Mouse (Mus musculus) heart, postnatal 0 days (tissue): ENCODE data around the gene Baat. TPM values are rescaled to one million over a fixed set of nuclear protein-coding genes. Genes with fewer than 3 reads are reported as not detected.
"Not testable (repeated sequence)": the region's sequence is repeated elsewhere in the genome, so short reads cannot be mapped to it uniquely, and the experiment has no call there.

ENCODE experiments used
- ATAC-seq: fragments of 200-750 bp; cut with Nextera tagmentation; 2 replicates; pipeline ENCODE4 v1.8.0; 2017; ENCODE audit warnings: low read depth, moderate number of reproducible peaks, moderate library complexity; ENCODE audit not compliant: insufficient read depth
- DNase-seq: peaks from one replicate; pipeline ENCODE4 v3.0.0-alpha.2; 2016; ENCODE audit warnings: low spot score
- H3K27ac ChIP-seq: fragments of 300-500 bp; sonication (generic); 2 replicates; pipeline ENCODE4 v1.5.1; 2014; ENCODE audit warnings: low read depth, mild to moderate bottlenecking
- H3K27me3 ChIP-seq: fragments of 300-500 bp; sonication (generic); 2 replicates; pipeline ENCODE4 v1.6.1; 2014; ENCODE audit warnings: low read length, mixed read lengths; ENCODE audit not compliant: control insufficient read depth, insufficient read depth
- H3K36me3 ChIP-seq: fragments of 300-500 bp; sonication (generic); replicated peaks from 2 replicates; pipeline ENCODE4 v1.6.1; 2014; ENCODE audit warnings: low read length, mixed read lengths; ENCODE audit not compliant: control insufficient read depth, insufficient read depth
- H3K4me1 ChIP-seq: fragments of 300-500 bp; sonication (generic); 2 replicates; pipeline ENCODE4 v1.6.1; 2014; ENCODE audit warnings: antibody characterized with exemption; ENCODE audit not compliant: control insufficient read depth, insufficient read depth
- H3K4me2 ChIP-seq: fragments of 300-500 bp; sonication (generic); 2 replicates; pipeline ENCODE4 v1.6.1; 2014; ENCODE audit warnings: low read depth, mild to moderate bottlenecking, low read length, moderate library complexity
- H3K4me3 ChIP-seq: fragments of 300-500 bp; sonication (generic); 2 replicates; pipeline ENCODE4 v1.5.1; 2014; ENCODE audit warnings: low read depth, low read length
- H3K9ac ChIP-seq: fragments of 300-500 bp; sonication (generic); replicated peaks from 2 replicates; pipeline ENCODE4 v1.6.1; 2014; ENCODE audit warnings: low read depth, low read length, mixed read lengths
- H3K9me3 ChIP-seq: fragments of 300-500 bp; sonication (generic); replicated peaks from 2 replicates; pipeline ENCODE4 v1.6.1; 2016; ENCODE audit warnings: low read length; ENCODE audit not compliant: control insufficient read depth
- CTCF ChIP-seq: IDR thresholded peaks from 2 replicates; pipeline ENCODE4 v1.5.1; 2016; ENCODE audit warnings: antibody characterized with exemption, control low read depth, low read depth
- EP300 ChIP-seq: IDR thresholded peaks from 2 replicates; pipeline ENCODE4 v1.6.1; 2016; ENCODE audit warnings: antibody characterized with exemption, low read depth
- WGBS: fragments of 180-500 bp; shearing (Covaris S2); extraction: QIAGEN DNeasy Blood & Tissue Kit; methylation state at CpG from one replicate; pipeline ENCODE4 v1.1.7; 2014; 5-methylcytosine and 5-hydroxymethylcytosine counted together
- polyA plus RNA-seq: library from polyadenylated mRNA; unstranded; fragments of >200 nt; fragmentation: Nextera tagmentation; extraction: Ambion mirVana; gene quantifications from 2 replicates; pipeline ENCODE4 v1.2.1, GENCODE M21; 2015
- total RNA-seq: library from RNA; depleted of rRNA; stranded (reverse); fragments of >200 nt; gene quantifications from 2 replicates; pipeline ENCODE4 v1.2.3, GENCODE M21; 2014; ENCODE audit warnings: low replicate concordance

Baat gene
- total and polyA plus RNA-seq, 2 experiments from 2014 or later = not detected

- H3K9me3 ChIP-seq = no peaks in the 10 kb centered on the region
- H3K36me3 ChIP-seq = no peaks in the 10 kb centered on the region
- H3K4me2 ChIP-seq = no peak within 1 kb of the TSS
- no peaks in the 10 kb centered on the region for H3K27me3 ChIP-seq
- H3K4me1 ChIP-seq = no peaks in the 10 kb centered on the region
- no peak within 1 kb of the TSS for H3K9ac ChIP-seq
- WGBS = 43% methylated on average over 3 of the region's 3 CpGs
- no peak for DNase-seq
- H3K27ac ChIP-seq = no peak within 1 kb of the TSS
- ATAC-seq = no peak
- H3K4me3 ChIP-seq = no peak within 1 kb of the TSS
- TF ChIP-seq CTCF (no peak), EP300 (no peak)
Observed at GRCm38 (mm10) chr4:49473435-49474100, 32.8 kb downstream of the Baat start, which contains the start of gene Acnat1. Acnat1 (minus strand) TSS chr4:49473912.

DNA sequence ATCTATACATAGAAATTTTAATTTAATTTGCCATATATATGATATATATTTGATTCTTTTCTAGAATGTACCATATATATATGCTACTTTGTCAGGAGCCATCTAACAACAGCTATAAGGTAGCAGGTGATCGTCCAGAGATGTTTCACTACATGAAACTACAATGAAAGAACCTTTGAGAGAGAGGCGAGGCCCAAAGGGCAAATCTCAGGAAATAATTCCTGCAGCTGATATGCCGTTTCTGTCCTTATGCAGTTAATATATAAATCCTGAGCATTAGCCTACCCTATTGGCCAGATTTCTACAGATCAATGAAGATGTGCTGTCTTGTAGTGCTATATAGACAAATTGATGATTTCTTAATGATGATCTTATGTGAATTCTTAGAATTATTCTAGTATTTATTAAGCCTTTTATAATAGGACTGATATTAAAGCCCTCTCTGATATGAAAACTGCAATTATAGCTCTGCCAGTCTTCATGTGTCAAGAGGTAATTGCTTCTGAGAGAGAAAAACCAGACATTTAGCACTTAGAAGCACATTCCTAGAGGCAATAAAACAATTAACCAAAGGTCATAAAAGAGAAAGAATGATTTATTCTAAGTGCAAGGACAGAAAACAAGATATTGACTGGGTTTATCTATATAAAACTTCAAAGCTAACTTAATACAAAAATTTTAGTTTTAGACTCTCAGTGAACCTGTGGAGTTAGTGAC, 36.8 kb downstream of the Baat start:
- DNase-seq (no peak), ATAC-seq (no peak)
- Histone ChIP-seq H3K9ac (no peak overlapping the region), H3K27ac (no peak overlapping the region), H3K4me2 (no peak overlapping the region), H3K9me3 (no peaks in the 10 kb centered on the region), H3K4me1 (no peaks in the 10 kb centered on the region), H3K36me3 (no peaks in the 10 kb centered on the region), H3K4me3 (no peak overlapping the region), H3K27me3 (no peaks in the 10 kb centered on the region)
- no peak for TF ChIP-seq CTCF
- no peak for TF ChIP-seq EP300
- 73% methylated on average over 3 of the region's 3 CpGs for WGBS

GRCm38 (mm10) chr4:49467360-49467759, 39.0 kb downstream of the Baat start:
- TF ChIP-seq CTCF = 0 out of 2 replicates have a peak, but pooled peaks have one; percentile 6
- TF ChIP-seq EP300 = no peak
- Histone ChIP-seq H3K27me3 (no peaks in the 10 kb centered on the region), H3K9ac (no peak overlapping the region), H3K4me3 (no peak overlapping the region), H3K4me2 (no peak overlapping the region), H3K9me3 (no peaks in the 10 kb centered on the region), H3K4me1 (no peaks in the 10 kb centered on the region), H3K27ac (no peak overlapping the region), H3K36me3 (no peaks in the 10 kb centered on the region)
- DNase-seq = no peak
- 87% methylated on average over 6 of the region's 6 CpGs for WGBS
- ATAC-seq = no peak

DNA sequence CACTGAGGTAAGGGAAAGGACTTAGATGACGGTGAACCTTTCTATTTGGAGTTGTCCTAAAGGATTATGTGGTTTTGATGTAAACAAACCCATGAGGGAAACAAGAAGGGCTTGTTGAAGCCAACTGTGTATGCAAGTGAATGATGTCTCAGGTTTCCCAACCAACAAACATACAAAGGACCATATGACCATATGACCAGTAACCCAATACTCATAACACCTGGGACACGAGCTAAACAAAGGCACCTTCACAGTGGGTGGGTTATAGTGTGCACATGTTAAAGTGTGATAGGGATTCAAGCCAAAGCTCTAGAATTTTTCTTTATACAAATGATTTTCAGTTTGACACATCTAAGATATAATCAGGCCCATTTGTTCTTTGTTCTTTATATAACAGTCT, 50.2 kb downstream of the Baat start:
- Histone ChIP-seq H3K4me2 (no peak overlapping the region), H3K4me3 (no peak overlapping the region), H3K36me3 (no peaks in the 10 kb centered on the region), H3K27ac (no peak overlapping the region), H3K9me3 (no peaks in the 10 kb centered on the region), H3K4me1 (no peaks in the 10 kb centered on the region), H3K9ac (no peak overlapping the region), H3K27me3 (no peaks in the 10 kb centered on the region)
- WGBS = 64% methylated on average over 2 of the region's 2 CpGs
- ATAC-seq (no peak), DNase-seq (no peak)
- no peak for TF ChIP-seq CTCF
- TF ChIP-seq EP300 = no peak

GRCm38 (mm10) chr4:49451848-49452551, 54.4 kb downstream of the Baat start:
- Histone ChIP-seq H3K27ac (no peak overlapping the region), H3K4me1 (no peaks in the 10 kb centered on the region), H3K4me3 (no peak overlapping the region), H3K27me3 (no peaks in the 10 kb centered on the region), H3K4me2 (no peak overlapping the region), H3K36me3 (no peaks in the 10 kb centered on the region), H3K9ac (no peak overlapping the region), H3K9me3 (no peaks in the 10 kb centered on the region)
- TF ChIP-seq CTCF (no peak), EP300 (no peak)
- ATAC-seq (no peak), DNase-seq (no peak)
- WGBS = 78% methylated on average over 1 of the region's 1 CpGs

GRCm38 (mm10) chr4:49451133-49451847, 55.1 kb downstream of the Baat start:
- not testable (repeated sequence) for H3K4me2 ChIP-seq, H3K27ac ChIP-seq, H3K36me3 ChIP-seq, ATAC-seq, H3K4me1 ChIP-seq, H3K4me3 ChIP-seq, H3K27me3 ChIP-seq, H3K9me3 ChIP-seq, H3K9ac ChIP-seq, DNase-seq
- 86% methylated on average over 1 of the region's 1 CpGs for WGBS
